Mouse (Mus musculus) B cell, adult 2 months (primary cell): ENCODE data around the gene Psme1.
A peak's percentile ranks its signal among the peaks of the same experiment; 100 is the strongest.

Experiments
- DNase-seq, 2 experiments: peaks; one replicate each; pipeline ENCODE4 v3.0.0; 2022

Psme1 gene

DNA sequence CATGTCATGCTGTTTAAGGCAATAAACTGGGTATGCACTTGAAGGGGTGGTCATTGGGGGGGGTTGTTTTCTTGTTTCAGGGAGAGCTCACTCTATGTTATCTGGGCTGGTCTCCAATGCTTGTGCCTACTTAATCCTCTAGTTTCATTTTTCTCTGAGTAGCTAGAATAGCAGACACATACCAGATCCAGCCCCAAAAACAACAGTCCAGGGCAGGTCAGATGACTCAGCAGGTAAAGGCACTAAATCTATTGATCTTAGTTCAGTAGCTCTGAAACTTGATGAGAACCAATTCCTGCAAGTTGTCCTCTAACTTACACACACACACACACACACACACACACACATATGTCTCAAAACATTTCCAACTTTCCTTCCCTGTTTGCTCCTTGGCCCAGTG is 6.2 kb upstream of the Psme1 start:
- DNase-seq, result no peak

DNA sequence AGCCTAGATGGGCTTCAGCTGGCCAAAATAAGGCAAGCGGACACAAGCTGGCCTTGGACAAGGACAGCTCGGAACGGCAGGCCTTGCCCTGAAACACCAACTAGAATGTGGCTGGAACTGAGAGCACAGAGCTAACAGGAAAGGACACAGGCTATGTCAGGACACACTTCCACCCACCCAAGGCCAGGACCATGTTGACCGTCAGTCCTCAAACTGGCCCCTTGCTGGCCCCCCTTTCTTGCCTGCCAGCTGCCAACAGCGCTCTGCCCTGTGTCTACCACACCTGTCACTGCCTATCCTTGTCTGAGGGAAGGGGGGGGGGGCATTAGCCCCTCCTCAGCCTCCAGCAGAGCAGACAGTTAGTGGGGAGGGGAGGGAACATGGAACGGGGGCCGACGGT is 2.6 kb upstream of the Psme1 start, which contains the start of gene Fitm1:
Gene Fitm1, plus strand, starts transcription at position 316 of the 400 bp plus-strand sequence.
- DNase-seq, result no peak

DNA sequence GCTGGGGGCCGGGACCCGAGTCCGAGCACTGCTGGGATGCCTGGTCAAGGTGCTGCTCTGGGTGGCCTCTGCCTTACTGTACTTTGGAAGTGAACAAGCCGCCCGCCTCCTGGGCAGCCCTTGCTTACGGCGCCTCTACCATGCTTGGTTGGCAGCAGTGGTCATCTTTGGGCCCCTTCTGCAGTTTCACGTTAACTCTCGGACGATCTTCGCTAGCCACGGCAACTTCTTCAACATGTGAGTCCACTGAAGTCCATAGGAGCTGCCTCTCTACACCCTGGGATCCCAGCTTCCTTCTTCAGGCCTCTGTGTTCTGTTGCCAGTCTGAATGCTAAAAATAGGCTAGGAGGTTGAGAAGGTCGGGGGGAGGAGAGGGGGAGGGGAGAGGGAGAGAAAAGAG is 2.2 kb upstream of the Psme1 start:
- DNase-seq, result no peak

DNA sequence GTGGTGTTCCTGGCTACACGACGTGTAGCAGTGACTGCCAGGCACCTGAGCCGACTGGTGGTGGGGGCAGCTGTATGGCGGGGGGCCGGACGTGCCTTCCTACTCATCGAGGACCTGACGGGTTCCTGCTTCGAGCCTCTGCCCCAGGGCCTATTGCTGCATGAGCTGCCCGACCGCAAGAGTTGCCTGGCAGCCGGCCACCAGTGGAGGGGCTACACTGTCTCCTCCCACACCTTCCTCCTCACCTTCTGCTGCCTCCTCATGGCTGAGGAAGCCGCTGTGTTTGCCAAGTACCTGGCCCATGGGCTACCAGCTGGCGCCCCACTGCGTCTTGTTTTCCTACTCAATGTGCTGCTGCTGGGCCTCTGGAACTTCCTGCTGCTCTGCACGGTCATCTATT is 1.5 kb upstream of the Psme1 start:
- DNase-seq, result no peak

DNA sequence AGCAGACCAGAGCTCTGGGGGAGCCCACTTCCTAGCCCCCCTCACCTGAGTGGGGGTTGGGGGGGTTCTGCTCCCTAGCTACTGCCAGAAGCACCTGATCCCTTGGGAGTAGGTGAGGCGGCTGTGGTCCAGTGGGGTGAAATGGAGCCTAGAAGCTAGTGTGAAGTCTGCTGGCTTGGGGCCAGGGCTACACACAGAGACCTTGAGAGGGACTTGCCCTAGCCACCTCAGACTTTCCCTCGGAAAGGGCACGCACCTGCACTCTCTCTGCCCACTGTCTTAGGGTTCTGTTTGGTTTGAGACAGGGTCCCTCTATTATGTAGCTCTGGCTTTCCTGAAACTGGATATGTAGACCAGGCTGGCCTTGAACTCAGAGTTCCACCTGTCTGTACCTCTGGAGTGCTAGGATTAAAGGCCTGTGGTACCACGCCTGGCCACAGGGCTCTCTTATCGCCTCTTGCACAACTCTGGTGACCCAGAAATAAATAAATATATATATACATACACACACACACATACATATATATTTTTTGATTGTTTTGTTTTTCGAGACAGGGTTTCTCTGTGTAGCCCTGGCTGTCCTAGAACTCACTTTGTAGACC is 846 bp downstream of the Psme1 start:
- DNase-seq, result peak in 1 of 2 experiments; percentile 61

DNA sequence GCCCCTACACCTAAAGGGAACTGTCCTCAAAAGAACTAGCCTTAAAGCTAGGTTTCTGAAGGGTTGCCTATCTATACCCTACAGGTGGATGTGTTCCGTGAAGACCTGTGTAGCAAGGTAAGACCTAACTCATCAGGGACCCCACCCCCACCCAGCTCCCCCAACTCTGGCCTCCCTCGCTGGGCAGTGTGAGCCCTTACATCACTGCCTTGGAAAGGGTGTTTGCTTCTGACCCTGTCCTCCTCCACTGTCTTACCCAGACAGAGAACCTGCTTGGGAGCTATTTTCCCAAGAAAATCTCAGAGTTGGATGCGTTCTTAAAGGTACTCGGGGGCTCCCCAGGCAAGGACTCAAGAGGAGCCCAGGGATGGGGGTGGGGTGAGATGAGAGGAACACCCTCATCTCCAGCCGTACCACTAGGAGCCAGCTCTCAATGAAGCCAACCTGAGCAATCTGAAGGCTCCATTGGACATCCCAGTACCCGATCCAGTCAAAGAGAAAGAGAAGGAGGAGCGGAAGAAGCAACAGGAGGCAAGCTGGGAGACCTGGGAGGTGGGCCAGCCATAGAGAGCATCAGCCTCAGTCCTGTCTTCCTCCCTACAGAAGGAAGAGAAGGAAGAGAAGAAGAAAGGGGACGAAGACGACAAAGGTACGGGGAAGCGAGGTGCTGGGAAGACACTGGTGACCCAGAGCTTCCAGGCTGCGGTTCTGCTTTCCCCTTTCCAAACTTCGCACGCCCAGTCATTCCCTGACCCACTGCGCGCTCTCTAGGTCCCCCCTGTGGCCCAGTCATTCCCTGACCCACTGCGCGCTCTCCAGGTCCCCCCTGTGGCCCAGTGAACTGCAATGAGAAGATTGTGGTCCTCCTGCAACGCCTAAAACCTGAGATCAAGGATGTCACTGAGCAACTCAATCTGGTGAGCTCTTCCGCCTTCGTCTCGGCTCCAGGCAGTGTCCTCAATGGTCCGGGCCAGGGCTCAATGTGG is 1.9 kb downstream of the Psme1 start:
- no peak for DNase-seq

DNA sequence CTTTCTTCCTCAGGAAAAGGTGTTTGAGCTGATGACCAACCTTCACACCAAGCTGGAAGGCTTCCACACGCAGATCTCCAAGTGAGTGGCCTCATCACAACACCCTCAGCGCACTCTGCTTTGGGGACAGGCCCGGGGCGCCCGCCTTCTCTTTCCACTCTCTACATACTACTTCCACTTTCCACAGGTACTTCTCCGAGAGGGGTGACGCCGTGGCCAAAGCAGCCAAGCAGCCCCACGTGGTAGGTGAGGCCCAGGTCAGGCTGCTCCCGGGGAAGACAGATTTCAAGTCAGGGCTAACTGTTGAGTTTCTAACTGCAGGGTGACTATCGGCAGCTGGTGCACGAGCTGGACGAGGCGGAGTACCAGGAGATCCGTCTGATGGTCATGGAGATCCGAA is 2.8 kb downstream of the Psme1 start:
- DNase-seq, result no peak

DNA sequence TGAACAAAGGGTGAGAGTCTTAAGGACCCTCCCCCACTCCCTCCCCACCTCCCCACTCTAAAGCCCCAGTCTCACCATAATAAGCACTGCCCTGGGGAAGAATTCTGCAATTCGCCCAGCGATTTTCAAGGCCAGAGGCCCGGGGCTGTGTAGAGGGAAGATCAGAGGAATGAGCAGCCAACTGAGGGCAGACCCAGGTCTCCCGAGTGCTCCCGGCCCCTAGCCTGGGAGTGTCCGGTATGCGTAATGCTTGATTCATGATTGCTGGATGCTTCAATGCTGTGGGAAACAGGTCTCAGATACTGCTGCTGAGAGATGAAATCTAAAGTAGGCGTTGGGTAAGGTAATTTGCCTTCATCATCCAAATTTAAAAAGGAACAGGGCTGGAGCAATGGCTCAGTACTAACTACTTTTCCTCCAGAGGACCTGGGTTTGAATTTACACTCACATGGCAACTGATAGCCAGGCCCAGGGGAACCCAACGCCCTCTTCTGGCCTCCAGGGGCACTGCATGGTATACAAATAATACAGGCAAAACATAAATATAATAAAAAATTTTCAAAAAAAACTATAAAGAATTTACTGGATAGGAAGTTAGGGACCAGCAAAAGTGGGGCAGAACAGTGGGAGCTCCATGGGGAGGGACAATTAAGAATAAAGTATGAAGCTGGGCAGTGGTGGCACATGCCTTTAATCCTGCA is 4.2 kb downstream of the Psme1 start:
- peak; percentile 64 to 67 for DNase-seq

DNA sequence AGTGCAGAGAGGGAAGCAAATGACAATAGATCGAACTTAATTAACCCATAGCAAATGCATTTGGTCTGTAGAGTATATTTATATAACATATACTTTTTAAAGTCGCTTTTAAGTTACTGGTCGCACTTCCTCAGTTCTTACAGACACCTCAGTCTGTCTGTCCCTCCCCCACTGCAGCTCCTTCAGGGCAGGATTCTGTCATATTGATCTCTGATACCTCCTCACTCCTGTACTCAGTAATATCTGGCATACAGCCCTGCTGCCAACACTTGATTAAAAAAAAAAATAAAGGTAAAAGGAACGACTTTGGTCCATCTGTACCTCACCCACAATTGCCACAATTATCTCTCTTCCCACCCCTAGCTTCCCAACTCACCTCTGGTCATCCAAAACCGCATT is 6.4 kb downstream of the Psme1 start:
- no peak for DNase-seq

DNA sequence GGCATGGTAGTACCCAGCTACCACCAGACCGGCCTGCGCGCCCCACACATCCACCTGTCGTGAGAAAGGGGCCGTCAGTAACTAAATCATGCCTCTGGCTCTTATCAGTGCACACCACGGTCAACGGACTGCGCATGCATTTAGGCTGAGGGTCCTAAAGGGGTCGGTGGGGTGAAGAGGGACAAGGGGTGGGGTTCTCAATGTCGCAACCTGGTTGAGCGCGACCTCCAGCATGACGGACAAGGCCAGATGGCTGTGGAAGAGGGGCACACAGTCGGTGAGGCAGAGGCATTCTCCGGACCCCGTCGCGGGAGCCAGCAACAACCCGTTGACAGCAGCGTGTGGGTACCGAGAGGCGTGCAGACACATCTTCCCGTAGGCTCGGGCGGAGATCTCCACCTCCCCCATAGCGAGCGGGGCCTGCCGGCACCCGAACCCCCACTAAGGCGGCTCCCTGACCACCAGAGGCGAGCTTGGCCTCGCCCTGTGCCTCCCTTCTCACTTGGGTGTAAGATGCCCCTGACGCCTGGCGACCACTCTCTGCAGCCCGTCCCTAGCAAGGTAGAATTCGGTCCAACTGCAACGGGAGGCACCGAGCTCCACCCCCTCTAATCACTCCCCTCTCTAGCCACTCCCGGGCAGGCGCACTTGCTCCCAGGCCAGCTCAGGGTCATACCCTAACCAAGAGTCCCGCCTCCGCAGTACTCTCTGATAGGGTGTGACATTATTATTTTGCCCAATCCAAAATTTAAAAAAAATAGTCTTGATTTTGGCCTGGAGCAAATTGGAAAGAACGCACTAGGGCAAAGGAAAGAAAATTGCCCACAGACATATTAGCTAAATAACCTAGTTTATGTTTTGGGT is 7.0 kb downstream of the Psme1 start, which contains the start of gene Emc9:
Gene Emc9, minus strand, starts transcription at position 601 of the 864 bp plus-strand sequence.
- DNase-seq, result peak; percentile 75

DNA sequence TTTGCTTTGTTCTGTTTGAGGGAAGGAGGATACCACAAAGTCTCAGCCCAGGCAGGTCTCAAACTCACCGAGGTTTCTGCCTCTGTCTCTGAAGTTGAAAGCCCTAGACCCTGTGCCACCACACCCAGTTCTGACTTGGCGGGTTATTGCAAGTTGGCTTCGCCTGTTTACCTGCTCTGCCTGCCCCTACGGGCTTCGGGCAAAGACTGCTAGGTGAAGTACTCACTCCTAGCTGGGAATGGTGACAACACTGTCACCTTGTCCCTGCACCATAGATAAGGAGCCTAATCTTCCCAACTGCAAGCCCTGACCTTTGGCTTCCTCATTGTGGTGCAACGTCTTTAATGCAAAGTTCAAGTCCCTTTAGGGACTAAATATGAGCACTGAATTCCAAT is 7.6 kb downstream of the Psme1 start:
- no peak for DNase-seq

DNA sequence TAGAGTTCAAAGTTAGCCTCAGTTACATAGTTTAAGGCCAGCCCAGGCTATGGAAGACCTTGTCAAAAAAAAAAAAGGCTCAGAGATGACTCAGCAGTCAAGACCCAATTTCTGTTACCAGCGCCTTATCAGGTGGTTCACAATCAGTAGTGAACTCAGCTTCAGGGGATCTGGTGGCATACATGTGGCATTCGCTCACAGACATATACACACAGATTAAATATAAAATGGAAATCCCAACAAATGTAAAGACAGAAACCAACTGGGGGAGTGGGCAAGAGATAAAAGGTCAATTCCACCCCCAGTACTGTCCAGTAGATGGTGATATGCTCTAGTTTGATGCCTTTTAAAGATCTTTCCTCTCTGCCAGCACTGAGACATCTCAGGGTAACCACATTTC is 8.2 kb downstream of the Psme1 start:
- DNase-seq, result no peak

DNA sequence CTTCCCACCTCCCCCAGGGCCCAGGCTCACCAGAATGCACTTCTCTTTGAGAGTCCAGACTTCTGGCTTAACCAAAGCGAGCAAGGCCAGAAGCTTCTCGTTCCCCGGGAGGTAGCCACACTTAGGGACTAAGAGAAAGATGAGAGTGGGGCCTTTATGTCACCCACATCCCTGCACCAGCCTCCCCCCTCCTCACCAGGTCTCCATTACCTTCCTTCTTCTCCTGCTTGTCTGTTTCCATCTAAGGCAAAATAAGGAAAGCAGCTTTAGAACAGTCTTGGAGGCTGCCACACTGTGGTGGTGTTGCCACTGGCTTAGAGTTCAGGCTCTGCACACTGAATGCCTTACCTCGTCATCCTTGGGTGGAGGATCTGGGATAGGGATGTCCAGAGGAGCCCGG is 11.3 kb downstream of the Psme1 start:
- no peak for DNase-seq

DNA sequence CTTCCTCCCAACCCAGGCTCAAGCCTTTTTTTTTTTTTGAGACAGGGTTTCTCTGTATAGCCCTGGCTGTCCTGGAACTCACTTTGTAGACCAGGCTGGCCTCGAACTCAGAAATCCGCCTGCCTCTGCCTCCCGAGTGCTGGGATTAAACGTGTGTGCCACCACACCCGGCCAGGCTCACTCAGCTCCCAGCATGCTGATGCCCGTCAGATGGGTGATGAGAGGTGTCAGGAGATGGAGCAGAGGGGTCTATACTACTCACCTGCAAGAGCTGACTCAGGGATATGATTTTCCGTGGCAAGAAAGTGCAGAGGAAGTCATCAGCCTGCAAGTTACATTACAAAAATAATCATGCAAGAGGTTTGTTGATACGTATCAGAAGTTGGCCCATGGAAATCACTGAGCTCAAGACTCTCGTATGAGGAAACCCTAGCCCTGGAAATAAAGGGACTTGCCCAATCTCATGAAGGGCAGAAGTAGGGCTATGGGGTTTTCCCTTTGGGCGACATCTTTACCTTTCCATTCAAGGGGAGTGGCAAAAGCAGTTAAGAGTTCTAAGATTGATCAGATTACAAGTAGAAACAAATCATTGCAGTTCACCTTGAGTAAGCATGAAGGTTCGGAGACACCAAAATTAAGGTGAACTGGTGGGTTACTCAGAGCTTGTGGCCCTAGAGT is 12.0 kb downstream of the Psme1 start:
- peak; percentile 32 to 45 for DNase-seq

DNA sequence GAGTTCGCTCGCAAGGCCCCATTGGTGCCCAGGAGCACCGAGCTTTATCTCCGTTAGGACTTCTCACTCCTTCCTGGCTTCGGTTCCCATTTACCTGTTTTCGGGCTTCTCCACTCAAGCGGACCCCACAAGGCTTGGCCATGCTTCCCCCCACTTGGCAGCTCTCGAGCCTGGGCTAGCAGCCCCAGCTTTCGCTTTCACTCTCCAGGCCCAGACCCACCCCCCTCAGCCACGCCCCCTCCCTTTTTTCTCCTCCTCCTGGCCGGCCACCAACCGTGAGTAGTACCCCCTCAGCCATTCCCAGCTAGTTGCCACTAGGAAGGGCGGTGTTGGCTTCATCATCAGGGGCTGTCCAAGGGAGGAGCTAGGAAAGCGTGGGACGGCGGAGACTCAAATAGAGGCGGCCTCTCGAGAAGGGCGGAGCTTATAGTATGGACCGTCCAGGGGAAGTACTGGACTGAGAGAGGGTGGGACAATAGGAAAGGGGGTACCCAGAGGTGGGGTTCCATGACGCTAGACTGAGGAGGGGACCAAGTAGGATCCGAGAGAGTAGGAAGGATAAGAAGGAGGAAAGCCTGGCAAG is 12.9 kb downstream of the Psme1 start, which contains the start of gene Psme2:
Gene Psme2, minus strand, starts transcription at position 366 of the 583 bp plus-strand sequence.
- DNase-seq, result peak; percentile 78 to 81

DNA sequence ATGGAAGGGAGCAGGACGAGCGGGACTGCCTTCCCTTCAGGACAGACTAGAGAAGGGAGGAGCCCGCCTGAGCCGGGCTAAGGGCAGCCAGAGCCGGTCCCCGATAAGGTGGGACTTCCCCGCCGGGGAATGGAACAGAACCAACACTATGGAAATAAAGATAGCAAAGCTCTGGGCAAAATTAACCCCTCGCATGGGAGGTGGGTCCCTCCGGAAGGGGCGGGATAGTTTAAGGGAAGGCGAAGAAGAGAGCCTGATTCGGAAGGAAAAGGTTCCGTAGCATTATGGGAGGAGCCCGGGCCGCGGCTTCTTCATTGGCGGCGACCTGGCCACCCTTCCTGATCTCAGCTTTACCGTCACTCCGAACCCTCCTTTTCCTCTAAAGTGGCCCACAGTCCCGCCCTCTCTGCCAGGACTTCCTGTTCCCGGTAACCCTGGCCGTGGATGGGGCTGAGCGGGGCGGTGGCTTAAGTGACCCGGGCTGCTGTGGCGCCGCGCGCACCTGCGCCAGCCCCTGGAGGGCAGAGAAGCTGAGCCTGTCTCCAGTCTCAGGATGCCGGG is 13.5 kb downstream of the Psme1 start, which contains the start of gene Rnf31:
Gene Rnf31, plus strand, starts transcription at position 378 of the 561 bp plus-strand sequence.
- DNase-seq, result peak; percentile 75 to 77

DNA sequence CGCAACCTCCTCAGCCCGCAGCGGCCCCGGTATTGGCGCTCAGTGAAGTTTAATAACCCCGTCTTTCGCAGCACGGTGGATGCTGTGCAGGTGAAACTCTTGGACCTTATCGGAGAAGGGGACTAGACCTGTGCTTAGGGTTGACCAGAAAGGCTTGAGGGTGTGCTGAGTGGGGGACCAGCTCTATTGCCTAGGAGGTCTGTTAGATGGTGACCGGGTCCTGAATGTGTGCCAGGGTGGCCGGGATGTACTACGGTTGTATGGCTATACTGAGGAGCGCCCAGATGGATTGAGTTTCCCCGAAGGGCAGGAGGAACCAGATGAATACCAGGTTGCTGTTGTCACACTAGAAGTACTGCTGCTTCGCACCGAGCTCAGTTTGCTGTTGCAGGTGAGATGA is 14.3 kb downstream of the Psme1 start:
- peak in 1 of 2 experiments; percentile 17 for DNase-seq

DNA sequence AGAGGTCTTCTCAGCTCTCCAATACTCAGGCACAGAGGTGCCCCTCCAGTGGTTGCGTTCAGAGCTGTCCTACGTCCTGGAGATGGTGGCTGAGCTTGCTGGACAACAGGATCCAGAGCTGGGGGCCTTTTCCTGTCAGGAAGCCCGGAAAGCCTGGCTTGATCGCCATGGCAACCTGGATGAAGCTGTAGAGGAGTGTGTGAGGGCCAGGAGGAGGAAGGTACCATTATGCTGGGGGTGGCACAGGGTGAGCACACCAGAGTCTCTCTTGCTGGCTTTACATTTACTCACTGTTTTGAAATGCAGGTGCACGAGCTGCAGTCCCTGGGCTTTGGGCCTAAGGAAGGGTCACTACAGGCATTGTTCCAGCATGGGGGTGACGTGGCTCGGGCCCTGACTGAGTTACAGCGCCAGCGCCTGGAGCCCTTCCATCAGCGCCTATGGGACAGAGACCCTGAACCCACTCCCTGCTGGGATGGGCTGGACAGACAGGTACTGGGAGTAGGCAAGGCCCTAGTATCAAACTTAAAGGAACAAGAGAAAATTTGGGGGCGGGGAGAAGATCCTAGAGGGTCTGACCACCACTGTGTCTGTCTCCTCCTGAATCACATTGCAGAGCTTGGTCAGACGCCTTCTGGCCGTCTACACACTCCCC is 18.2 kb downstream of the Psme1 start:
- DNase-seq, result no peak

DNA sequence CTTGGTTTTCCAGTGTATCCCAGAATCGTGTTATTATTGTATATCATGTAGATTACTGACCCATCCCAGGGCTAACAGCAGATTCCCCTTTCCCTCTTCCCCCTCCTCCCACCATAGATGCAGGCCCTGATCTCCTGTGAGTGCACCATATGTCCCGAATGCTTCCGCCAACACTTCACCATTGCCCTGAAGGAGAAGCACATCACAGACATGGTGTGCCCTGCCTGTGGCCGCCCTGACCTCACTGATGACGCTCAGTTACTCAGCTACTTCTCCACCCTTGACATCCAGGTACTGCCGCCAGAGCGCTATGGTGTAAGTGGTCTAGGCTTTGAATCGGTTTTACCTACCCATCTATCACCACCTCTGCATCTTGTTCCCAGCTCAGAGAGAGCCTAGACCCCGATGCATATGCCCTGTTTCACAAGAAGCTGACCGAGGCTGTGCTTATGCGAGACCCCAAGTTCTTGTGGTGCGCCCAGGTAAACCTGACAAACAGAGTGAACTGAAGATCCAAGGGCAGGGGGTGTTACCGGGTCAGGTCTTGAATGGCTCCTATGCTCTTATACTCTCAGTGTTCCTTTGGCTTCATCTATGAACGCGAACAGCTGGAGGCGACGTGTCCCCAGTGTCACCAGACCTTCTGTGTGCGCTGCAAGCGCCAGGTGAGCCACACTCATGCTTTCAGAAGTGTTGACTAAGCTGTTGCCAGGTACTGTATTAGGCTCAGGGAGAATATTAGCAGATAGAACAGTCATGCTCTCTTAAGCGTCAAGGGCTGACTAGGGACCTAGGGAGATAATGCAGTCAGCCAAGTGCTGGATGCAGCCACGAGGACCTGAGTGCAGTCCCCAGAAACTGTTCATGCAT is 20.8 kb downstream of the Psme1 start:
- no peak for DNase-seq
